Comparison of ENCODE assay signal across 8 mouse cellular contexts in genomic region chr8:116992176-116992971, GRCm38 (mm10). TPM values are rescaled to one million over a fixed set of nuclear protein-coding genes. Genes with fewer than 3 reads are reported as not detected.
DNase-seq lines count a peak whose midpoint lies in the region; ATAC-seq and TF ChIP-seq lines count a peak whose summit lies in the region.

No protein-coding gene starts in this region.

- peak overlapping the region; percentile 89 for H3K27ac ChIP-seq in heart, embryonic 10.5 days
- 0 out of 2 replicates have a peak overlapping the region, but pooled peaks have one; percentile 54 for H3K27ac ChIP-seq in hindbrain, postnatal 0 days
- H3K27ac ChIP-seq in liver, embryonic 14.5 days: no peak overlapping the region
- peak overlapping the region; percentile 36; the same call in 1 of the 2 replicates for H3K27ac ChIP-seq in stomach, embryonic 14.5 days (ENCODE audit: low read length)

- WGBS in heart, embryonic 10.5 days: 13% methylated on average over 23 of the region's 23 CpGs
- WGBS in hindbrain, postnatal 0 days: 7% methylated on average over 23 of the region's 23 CpGs
- WGBS in liver, embryonic 14.5 days (ENCODE audit: insufficient replicate concordance): 12% methylated on average over 23 of the region's 23 CpGs
- 11% methylated on average over 23 of the region's 23 CpGs for WGBS in stomach, embryonic 14.5 days

- no peaks in the 10 kb centered on the region for H3K9me3 ChIP-seq in heart, embryonic 10.5 days
- H3K9me3 ChIP-seq in hindbrain, postnatal 0 days (ENCODE audit: low read length): no peaks in the 10 kb centered on the region
- H3K9me3 ChIP-seq in liver, embryonic 14.5 days (ENCODE audit: control insufficient read depth, low read length): no peaks in the 10 kb centered on the region
- H3K9me3 ChIP-seq in stomach, embryonic 14.5 days (ENCODE audit: control insufficient read depth, low read depth, low read length): no peaks in the 10 kb centered on the region

- ATAC-seq in CD4-positive, CD25-positive, alpha-beta regulatory T cell, adult 4 months: peak; percentile 12
- ATAC-seq in hindbrain, postnatal 0 days: no peak
- no peak for ATAC-seq in liver, embryonic 14.5 days (ENCODE audit: insufficient read depth)
- no peak for ATAC-seq in stomach, embryonic 14.5 days (ENCODE audit: insufficient number of reproducible peaks, insufficient read depth, low FRiP score, low read depth)

- no peak for TF ChIP-seq EP300 in liver, embryonic 14.5 days (IDR thresholded peaks at IDR 0.05; ENCODE audit: low read depth)

- H3K4me1 ChIP-seq in heart, embryonic 10.5 days: peaks cover 18% of the 10 kb centered on the region
- no peaks in the 10 kb centered on the region for H3K4me1 ChIP-seq in hindbrain, postnatal 0 days (ENCODE audit: insufficient read depth, low read length)
- peaks cover 3 to 9% of the 10 kb centered on the region in 2 experiments; a peak in 2 of 4 replicates for H3K4me1 ChIP-seq in liver, embryonic 14.5 days (replicated peaks; ENCODE audit: control insufficient read depth in 2 of 2, insufficient read depth in 2 of 2, low read length in 1 of 2)
- H3K4me1 ChIP-seq in stomach, embryonic 14.5 days (ENCODE audit: control insufficient read depth, insufficient read depth, low read length): peaks cover 6% of the 10 kb centered on the region

- TF ChIP-seq CTCF in hindbrain, postnatal 0 days (IDR thresholded peaks at IDR 0.05; ENCODE audit: low read depth): no peak
- no peak for TF ChIP-seq CTCF in liver, embryonic 14.5 days (IDR thresholded peaks at IDR 0.05; ENCODE audit: low read depth)

- no peak for DNase-seq in heart, embryonic 10.5 days (ENCODE audit: low spot score)
- no peak for DNase-seq in heart, postnatal 4 days
- peak; percentile 45 for DNase-seq in embryo, embryonic 10.5 days (ENCODE audit: low spot score)
- DNase-seq in hindbrain, postnatal 0 days (ENCODE audit: low spot score): peak; percentile 6
- no peak for DNase-seq in liver, embryonic 14.5 days (ENCODE audit: low read depth in 3 of 3, low spot score in 3 of 3)
- DNase-seq in gastrocnemius, postnatal 10 days: no peak

- H3K9ac ChIP-seq in hindbrain, postnatal 0 days (replicated peaks; ENCODE audit: low read length): peak overlapping the region; percentile 52; the same call in 1 of the 2 replicates
- H3K9ac ChIP-seq in liver, embryonic 14.5 days (replicated peaks): peak overlapping the region; percentile 38
- peak overlapping the region; percentile 34; the same call in 1 of the 2 replicates for H3K9ac ChIP-seq in stomach, embryonic 14.5 days (replicated peaks; ENCODE audit: low read depth, low read length)

- no peaks in the 10 kb centered on the region for H3K27me3 ChIP-seq in heart, embryonic 10.5 days (ENCODE audit: insufficient read depth, poor library complexity, severe bottlenecking)
- H3K27me3 ChIP-seq in hindbrain, postnatal 0 days (ENCODE audit: insufficient read depth, low read length): no peaks in the 10 kb centered on the region
- no peaks in the 10 kb centered on the region for H3K27me3 ChIP-seq in liver, embryonic 14.5 days (ENCODE audit: control insufficient read depth, insufficient read depth, low read length)
- H3K27me3 ChIP-seq in stomach, embryonic 14.5 days (ENCODE audit: control insufficient read depth, insufficient read depth, low read length): no peaks in the 10 kb centered on the region

- peaks cover 10% of the 10 kb centered on the region; the same call in 1 of the 2 replicates for H3K36me3 ChIP-seq in heart, embryonic 10.5 days
- H3K36me3 ChIP-seq in hindbrain, postnatal 0 days (ENCODE audit: insufficient read depth, low read length): no peaks in the 10 kb centered on the region
- no peaks in the 10 kb centered on the region for H3K36me3 ChIP-seq in liver, embryonic 14.5 days (replicated peaks; ENCODE audit: control insufficient read depth, insufficient read depth, low read depth)
- no peaks in the 10 kb centered on the region; the same call in 1 of the 2 replicates for H3K36me3 ChIP-seq in stomach, embryonic 14.5 days (ENCODE audit: control insufficient read depth, insufficient read depth, low read length)

- H3K4me2 ChIP-seq in hindbrain, postnatal 0 days (ENCODE audit: low read depth, low read length): peak overlapping the region; percentile 99
- H3K4me2 ChIP-seq in liver, embryonic 14.5 days (ENCODE audit: low read depth): peak overlapping the region; percentile 79
- H3K4me2 ChIP-seq in stomach, embryonic 14.5 days (replicated peaks; ENCODE audit: low read depth, low read length): peak overlapping the region; percentile 92

- H3K4me3 ChIP-seq in heart, embryonic 10.5 days: peak overlapping the region; percentile 75
- peak overlapping the region; percentile 77 for H3K4me3 ChIP-seq in hindbrain, postnatal 0 days (ENCODE audit: low read length)
- peak overlapping the region; percentile 58 to 77 for H3K4me3 ChIP-seq in liver, embryonic 14.5 days (ENCODE audit: insufficient read depth in 1 of 2, low read depth in 2 of 2, low read length in 2 of 2)
- peak overlapping the region; percentile 67 for H3K4me3 ChIP-seq in stomach, embryonic 14.5 days (ENCODE audit: low read depth, low read length)

RNA-seq across cellular contexts. Expression of gene Gcsh, which starts 1.0 kb away (rescaled TPM):
- polyA plus RNA-seq in heart, embryonic 10.5 days (2016; fragmentation: Nextera tagmentation; extraction: Ambion mirVana): 106 and 140 TPM in 2 replicates
- total RNA-seq in heart, postnatal 4 days (2021): 10 to 100 TPM; 38.6 to 38.8 TPM
- 10 to 100 TPM; 23.1 to 28.6 TPM for polyA plus RNA-seq in CD4-positive, CD25-positive, alpha-beta regulatory T cell, adult 4 months (2017; shearing (Covaris generic))
- 41.0 and 44.6 TPM in 2 replicates for total RNA-seq in hindbrain, postnatal 0 days (2014; rRNA removed)
- polyA plus RNA-seq in hindbrain, postnatal 0 days (2015; fragmentation: Nextera tagmentation; extraction: Ambion mirVana): 128 and 131 TPM in 2 replicates
- 24.8 and 38.8 TPM in 2 replicates for polyA plus RNA-seq in liver, embryonic 14.5 days (2012; rRNA removed)
- 81.3 and 84.0 TPM in 2 replicates for polyA plus RNA-seq in liver, embryonic 14.5 days (2014; fragmentation: Nextera tagmentation; extraction: Ambion mirVana)
- polyA plus RNA-seq in stomach, embryonic 14.5 days (2014; fragmentation: Nextera tagmentation; extraction: Ambion mirVana): 143 and 152 TPM in 2 replicates
- 10 to 100 TPM; 44.7 to 52.5 TPM for total RNA-seq in gastrocnemius, postnatal 10 days (2021)

RNA-seq across cellular contexts. Expression of gene 1700030J22Rik, which starts 13.6 kb away (rescaled TPM):
- 0.74 and 1.3 TPM in 2 replicates for polyA plus RNA-seq in heart, embryonic 10.5 days (2016; fragmentation: Nextera tagmentation; extraction: Ambion mirVana)
- total RNA-seq in heart, postnatal 4 days (2021): under 1 TPM; 0.47 to 0.55 TPM
- not detected for polyA plus RNA-seq in CD4-positive, CD25-positive, alpha-beta regulatory T cell, adult 4 months (2017; shearing (Covaris generic))
- total RNA-seq in hindbrain, postnatal 0 days (2014; rRNA removed): 5.2 and 7.0 TPM in 2 replicates
- 5.7 and 5.8 TPM in 2 replicates for polyA plus RNA-seq in hindbrain, postnatal 0 days (2015; fragmentation: Nextera tagmentation; extraction: Ambion mirVana)
- polyA plus RNA-seq in liver, embryonic 14.5 days (2012; rRNA removed): 0.25 and 0.29 TPM in 2 replicates
- polyA plus RNA-seq in liver, embryonic 14.5 days (2014; fragmentation: Nextera tagmentation; extraction: Ambion mirVana): 0.18 and 0.20 TPM in 2 replicates
- polyA plus RNA-seq in stomach, embryonic 14.5 days (2014; fragmentation: Nextera tagmentation; extraction: Ambion mirVana): 1.5 and 2.0 TPM in 2 replicates
- under 1 TPM; 0.14 to 0.23 TPM for total RNA-seq in gastrocnemius, postnatal 10 days (2021)

RNA-seq across cellular contexts. Expression of gene Atmin, which starts 49.2 kb away (rescaled TPM):
- 8.6 and 11.2 TPM in 2 replicates for polyA plus RNA-seq in heart, embryonic 10.5 days (2016; fragmentation: Nextera tagmentation; extraction: Ambion mirVana)
- total RNA-seq in heart, postnatal 4 days (2021): 10 to 100 TPM; 17.7 to 18.3 TPM
- polyA plus RNA-seq in CD4-positive, CD25-positive, alpha-beta regulatory T cell, adult 4 months (2017; shearing (Covaris generic)): 1 to 10 TPM; 6.4 TPM
- total RNA-seq in hindbrain, postnatal 0 days (2014; rRNA removed): 40.7 and 47.3 TPM in 2 replicates
- polyA plus RNA-seq in hindbrain, postnatal 0 days (2015; fragmentation: Nextera tagmentation; extraction: Ambion mirVana): 18.3 and 20.8 TPM in 2 replicates
- 2.8 and 3.3 TPM in 2 replicates for polyA plus RNA-seq in liver, embryonic 14.5 days (2012; rRNA removed)
- 3.3 and 4.9 TPM in 2 replicates for polyA plus RNA-seq in liver, embryonic 14.5 days (2014; fragmentation: Nextera tagmentation; extraction: Ambion mirVana)
- 10.9 and 12.2 TPM in 2 replicates for polyA plus RNA-seq in stomach, embryonic 14.5 days (2014; fragmentation: Nextera tagmentation; extraction: Ambion mirVana)
- total RNA-seq in gastrocnemius, postnatal 10 days (2021): 10 to 100 TPM; 12.0 to 14.5 TPM

Comparison
In these comparisons a context has a peak if more than half of its experiments do, and no peak if none do; other contexts are left out.
1. DNase-seq: peak in embryo, embryonic 10.5 days (single experiment) and hindbrain, postnatal 0 days (single experiment); none in heart, embryonic 10.5 days (single experiment), heart, postnatal 4 days (single experiment), liver, embryonic 14.5 days (0 of 3) and gastrocnemius, postnatal 10 days (single experiment).
2. Peak in every context shown above with its lines, with median percentiles within 50 percentile points of each other: H3K4me3 ChIP-seq, H3K4me2 ChIP-seq and H3K9ac ChIP-seq.